Mouse (Mus musculus) hindbrain, postnatal 0 days (tissue): ENCODE data around the gene P2rx1. TPM values are rescaled to one million over a fixed set of nuclear protein-coding genes. Genes with fewer than 3 reads are reported as not detected.

Experiments
- ATAC-seq: fragments of 200-750 bp; cut with Nextera tagmentation; 2 replicates; pipeline ENCODE4 v1.8.0; 2017; ENCODE audit warnings: mild to moderate bottlenecking, moderate TSS enrichment, moderate library complexity
- DNase-seq: peaks from one replicate; pipeline ENCODE4 v3.0.0-alpha.2; 2015; ENCODE audit warnings: low spot score
- H3K27ac ChIP-seq: fragments of 300-500 bp; sonication (generic); 2 replicates; pipeline ENCODE4 v1.5.1; 2014; ENCODE audit warnings: mild to moderate bottlenecking
- H3K27me3 ChIP-seq: fragments of 300-500 bp; sonication (generic); 2 replicates; pipeline ENCODE4 v1.6.1; 2014; ENCODE audit warnings: low read length, mixed read lengths; ENCODE audit not compliant: insufficient read depth
- H3K36me3 ChIP-seq: fragments of 300-500 bp; sonication (generic); 2 replicates; pipeline ENCODE4 v1.6.1; 2014; ENCODE audit warnings: low read length, mixed read lengths; ENCODE audit not compliant: insufficient read depth
- H3K4me1 ChIP-seq: fragments of 300-500 bp; sonication (generic); 2 replicates; pipeline ENCODE4 v1.6.1; 2014; ENCODE audit warnings: antibody characterized with exemption, low read length, mixed read lengths; ENCODE audit not compliant: insufficient read depth
- H3K4me2 ChIP-seq: fragments of 300-500 bp; sonication (generic); 2 replicates; pipeline ENCODE4 v1.6.1; 2014; ENCODE audit warnings: low read depth, mild to moderate bottlenecking, low read length, moderate library complexity, mixed read lengths
- H3K4me3 ChIP-seq: fragments of 300-500 bp; sonication (generic); 2 replicates; pipeline ENCODE4 v1.5.1; 2014; ENCODE audit warnings: low read length
- H3K9ac ChIP-seq: fragments of 300-500 bp; sonication (generic); replicated peaks from 2 replicates; pipeline ENCODE4 v1.6.1; 2014; ENCODE audit warnings: mild to moderate bottlenecking, low read length, moderate library complexity, mixed read lengths
- H3K9me3 ChIP-seq: fragments of 300-500 bp; sonication (generic); 2 replicates; pipeline ENCODE4 v1.6.1; 2016; ENCODE audit warnings: low read length, mixed read lengths
- CTCF ChIP-seq: IDR thresholded peaks from 2 replicates; pipeline ENCODE4 v1.5.1; 2016; ENCODE audit warnings: antibody characterized with exemption, control low read depth, low read depth
- WGBS: fragments of 180-500 bp; shearing (Covaris S2); extraction: QIAGEN DNeasy Blood & Tissue Kit; methylation state at CpG from one replicate; pipeline ENCODE4 v1.1.7; 2014; 5-methylcytosine and 5-hydroxymethylcytosine counted together
- microRNA-seq, 2 experiments: library from miRNA; unstranded; fragments of <30 nt; microRNA quantifications; one replicate each; pipeline ENCODE4; 2016
- polyA plus RNA-seq: library from polyadenylated mRNA; unstranded; fragments of >200 nt; fragmentation: Nextera tagmentation; extraction: Ambion mirVana; gene quantifications from 2 replicates; pipeline ENCODE4 v1.2.1, GENCODE M21; 2015
- total RNA-seq: library from RNA; depleted of rRNA; stranded (reverse); fragments of >200 nt; gene quantifications from 2 replicates; pipeline ENCODE4 v1.2.3, GENCODE M21; 2014; rRNA removed

Gene P2rx1
- total and polyA plus RNA-seq, 2 experiments from 2014 or later, result 0.60 to 1.3 TPM

- DNase-seq (no peak), ATAC-seq (no peak)
- no peaks in the 10 kb centered on the region for H3K27me3 ChIP-seq
- H3K9me3 ChIP-seq, result no peaks in the 10 kb centered on the region
- 96% methylated on average over 3 of the region's 3 CpGs for WGBS
- H3K4me1 ChIP-seq, result no peaks in the 10 kb centered on the region
- H3K4me3 ChIP-seq, result no peak overlapping the region
- peaks cover 18% of the 10 kb centered on the region for H3K36me3 ChIP-seq
- H3K4me2 ChIP-seq, result no peak overlapping the region
- H3K27ac ChIP-seq, result no peak overlapping the region
- no peak for TF ChIP-seq CTCF
- no peak overlapping the region for H3K9ac ChIP-seq
Observed at GRCm38 (mm10) chr11:73061413-73061812, 62.5 kb downstream of the P2rx1 start.

Small RNA genes lying within 50 kb of the gene (microRNA-seq; reads per million reads assigned to microRNA genes)
- gene Gm44467, result 0 reads per million in 2 experiments

Other genes with a start within 250 kb of the P2rx1 start
- gene Cyb5d2, start 203.0 kb upstream of the P2rx1 start, total RNA-seq, result 10.9 and 11.8 TPM in 2 replicates
- 8.6 and 8.7 TPM in 2 replicates for gene Cyb5d2, start 203.0 kb upstream of the P2rx1 start, polyA plus RNA-seq
- 37.1 and 43.2 TPM in 2 replicates for gene Zzef1, start 202.9 kb upstream of the P2rx1 start, total RNA-seq
- 9.4 and 10.5 TPM in 2 replicates for gene Zzef1, start 202.9 kb upstream of the P2rx1 start, polyA plus RNA-seq
- 2.4 and 4.6 TPM in 2 replicates for gene Atp2a3, start 37.9 kb upstream of the P2rx1 start, total RNA-seq
- 2.4 and 2.7 TPM in 2 replicates for gene Atp2a3, start 37.9 kb upstream of the P2rx1 start, polyA plus RNA-seq
- gene Camkk1, start 19.9 kb downstream of the P2rx1 start, total RNA-seq, result 27.4 and 32.5 TPM in 2 replicates
- 26.5 and 26.7 TPM in 2 replicates for gene Camkk1, start 19.9 kb downstream of the P2rx1 start, polyA plus RNA-seq
- gene Ncbp3, start 48.7 kb downstream of the P2rx1 start, total RNA-seq, result 5.2 and 6.9 TPM in 2 replicates
- gene Ncbp3, start 48.7 kb downstream of the P2rx1 start, polyA plus RNA-seq, result 7.3 and 7.7 TPM in 2 replicates
- gene Itgae, start 91.5 kb downstream of the P2rx1 start, total RNA-seq, result 0.16 and 0.18 TPM in 2 replicates
- 0.14 and 0.31 TPM in 2 replicates for gene Itgae, start 91.5 kb downstream of the P2rx1 start, polyA plus RNA-seq
- gene Haspin, start 139.2 kb downstream of the P2rx1 start, total RNA-seq, result 1.8 and 3.3 TPM in 2 replicates
- gene Haspin, start 139.2 kb downstream of the P2rx1 start, polyA plus RNA-seq, result 2.4 and 3.4 TPM in 2 replicates
- 1.2 and 3.5 TPM in 2 replicates for gene P2rx5, start 161.3 kb downstream of the P2rx1 start, total RNA-seq
- 0.48 and 0.97 TPM in 2 replicates for gene P2rx5, start 161.3 kb downstream of the P2rx1 start, polyA plus RNA-seq
- 113 and 156 TPM in 2 replicates for gene Emc6, start 177.9 kb downstream of the P2rx1 start, total RNA-seq
- 188 and 191 TPM in 2 replicates for gene Emc6, start 177.9 kb downstream of the P2rx1 start, polyA plus RNA-seq
- gene Tax1bp3, start 178.0 kb downstream of the P2rx1 start, total RNA-seq, result 34.7 and 46.4 TPM in 2 replicates
- gene Tax1bp3, start 178.0 kb downstream of the P2rx1 start, polyA plus RNA-seq, result 95.7 and 97.7 TPM in 2 replicates
- gene Ctns, start 199.9 kb downstream of the P2rx1 start, total RNA-seq, result 20.2 and 20.9 TPM in 2 replicates
- gene Ctns, start 199.9 kb downstream of the P2rx1 start, polyA plus RNA-seq, result 13.0 and 14.0 TPM in 2 replicates
- gene Shpk, start 200.4 kb downstream of the P2rx1 start, total RNA-seq, result 2.2 and 3.4 TPM in 2 replicates
- gene Shpk, start 200.4 kb downstream of the P2rx1 start, polyA plus RNA-seq, result 2.2 and 2.8 TPM in 2 replicates
- 0.63 and 1.6 TPM in 2 replicates for gene Trpv1, start 235.2 kb downstream of the P2rx1 start, total RNA-seq
- 0.29 and 0.30 TPM in 2 replicates for gene Trpv1, start 235.2 kb downstream of the P2rx1 start, polyA plus RNA-seq